Mouse (Mus musculus) adrenal gland, postnatal 25 days (tissue): ENCODE data around the gene Gm20547. TPM values are rescaled to one million over a fixed set of nuclear protein-coding genes. Genes with fewer than 3 reads are reported as not detected.
"Not testable (repeated sequence)": the region's sequence is repeated elsewhere in the genome, so short reads cannot be mapped to it uniquely, and the experiment has no call there.

ENCODE experiments used
- DNase-seq: peaks from one replicate; pipeline ENCODE4 v3.0.0; 2021; ENCODE audit warnings: mixed read lengths
- long read RNA-seq: library from polyadenylated mRNA; stranded (forward); transcript quantifications from one replicate; pipeline ENCODE4 v2.0.0, GENCODE M21; 2021
- total RNA-seq: library from RNA; stranded (reverse); gene quantifications from 2 replicates; pipeline ENCODE4 v1.2.3, GENCODE M21; 2021

Gene Gm20547
- not detected in 2 replicates for total RNA-seq
- long read RNA-seq, partial matches to known transcripts, result 241 of 241 reads
- long read RNA-seq, other reads (novel, unspliced or antisense), result 0 of 241 reads

DNA sequence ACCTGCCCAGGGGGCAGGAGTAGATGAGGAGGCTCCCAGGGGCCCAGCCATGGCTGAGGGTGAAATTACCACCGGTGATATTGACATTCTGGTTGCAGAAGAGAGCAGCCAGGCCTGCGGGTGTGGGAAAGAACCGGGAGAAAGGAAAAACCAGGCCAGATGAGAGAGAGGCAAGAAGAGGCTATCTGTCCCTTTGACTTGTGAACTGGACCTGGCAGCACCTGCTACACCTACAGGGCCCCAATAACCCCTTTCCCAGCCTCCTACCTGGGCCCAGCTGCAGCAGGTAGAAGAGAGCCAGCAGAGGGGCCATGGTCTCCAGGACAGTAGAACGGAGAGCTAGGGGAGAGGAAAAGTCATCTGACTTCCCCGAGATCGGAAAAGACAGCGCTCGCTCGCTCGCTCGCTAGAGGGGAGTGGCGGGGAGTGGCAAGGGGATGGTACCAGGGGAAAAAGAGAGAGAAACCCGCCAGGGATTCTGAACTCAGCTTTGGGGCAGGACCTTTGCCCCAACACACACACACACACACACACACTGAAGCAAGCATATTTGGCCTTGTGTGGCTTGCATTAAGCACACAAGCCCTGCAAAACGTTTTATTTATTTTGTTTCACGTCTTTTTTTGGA, at the start of gene Gm20547:
Gm20547 (minus strand) TSS at position 360 of the 628 bp plus-strand sequence.
- DNase-seq, result no peak

DNA sequence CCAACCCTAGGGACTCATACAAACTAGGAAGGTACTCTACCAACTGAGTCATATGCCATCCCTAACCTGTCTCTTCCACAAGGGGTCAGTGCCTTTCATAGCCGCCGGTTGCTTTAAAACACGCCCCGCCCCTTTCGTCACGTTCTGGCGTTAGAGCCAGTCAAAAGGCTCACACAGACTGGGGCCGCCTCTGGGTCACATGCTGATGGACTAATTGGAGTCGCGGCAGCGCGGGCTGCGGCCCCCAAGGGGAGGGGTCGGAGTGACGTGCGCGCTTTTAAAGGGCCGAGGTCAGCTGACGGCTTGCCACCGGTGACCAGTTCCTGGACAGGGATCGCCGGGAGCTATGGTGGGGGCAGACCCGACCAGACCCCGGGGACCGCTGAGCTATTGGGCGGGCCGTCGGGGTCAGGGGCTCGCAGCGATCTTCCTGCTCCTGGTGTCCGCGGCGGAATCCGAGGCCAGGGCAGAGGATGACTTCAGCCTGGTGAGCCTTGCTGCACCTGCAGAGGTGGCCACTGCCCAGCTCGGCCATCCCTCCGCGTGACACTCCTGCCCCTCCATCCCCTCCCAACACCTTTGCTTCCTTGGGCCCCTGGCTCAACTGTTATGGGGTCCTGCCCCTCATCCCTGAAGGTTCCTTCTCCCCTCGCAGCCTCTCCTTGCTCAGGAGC, 49.4 kb upstream of the Gm20547 start, which contains the start of gene Neu1:
Neu1 (plus strand) TSS at position 193 of the 674 bp plus-strand sequence.
- DNase-seq, result peak; percentile 97

DNA sequence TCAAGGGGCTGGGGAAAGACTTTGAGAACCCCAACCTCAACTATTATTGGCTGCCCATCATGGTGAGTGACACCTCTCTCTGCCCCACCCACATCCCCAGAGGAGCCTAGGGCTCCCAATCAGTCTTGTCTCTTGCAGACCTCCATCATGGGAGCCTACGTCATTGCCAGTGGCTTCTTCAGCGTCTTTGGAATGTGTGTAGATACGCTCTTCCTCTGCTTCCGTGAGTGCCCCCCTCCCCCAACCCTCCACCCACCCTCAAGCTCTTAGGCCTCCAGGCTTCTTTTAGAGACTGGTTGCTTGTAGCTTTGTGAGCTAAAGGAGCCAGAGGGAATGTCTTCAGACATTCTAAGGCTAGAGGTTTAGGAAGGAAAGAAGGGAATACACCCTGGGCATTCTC, 47.0 kb upstream of the Gm20547 start:
- no peak for DNase-seq

DNA sequence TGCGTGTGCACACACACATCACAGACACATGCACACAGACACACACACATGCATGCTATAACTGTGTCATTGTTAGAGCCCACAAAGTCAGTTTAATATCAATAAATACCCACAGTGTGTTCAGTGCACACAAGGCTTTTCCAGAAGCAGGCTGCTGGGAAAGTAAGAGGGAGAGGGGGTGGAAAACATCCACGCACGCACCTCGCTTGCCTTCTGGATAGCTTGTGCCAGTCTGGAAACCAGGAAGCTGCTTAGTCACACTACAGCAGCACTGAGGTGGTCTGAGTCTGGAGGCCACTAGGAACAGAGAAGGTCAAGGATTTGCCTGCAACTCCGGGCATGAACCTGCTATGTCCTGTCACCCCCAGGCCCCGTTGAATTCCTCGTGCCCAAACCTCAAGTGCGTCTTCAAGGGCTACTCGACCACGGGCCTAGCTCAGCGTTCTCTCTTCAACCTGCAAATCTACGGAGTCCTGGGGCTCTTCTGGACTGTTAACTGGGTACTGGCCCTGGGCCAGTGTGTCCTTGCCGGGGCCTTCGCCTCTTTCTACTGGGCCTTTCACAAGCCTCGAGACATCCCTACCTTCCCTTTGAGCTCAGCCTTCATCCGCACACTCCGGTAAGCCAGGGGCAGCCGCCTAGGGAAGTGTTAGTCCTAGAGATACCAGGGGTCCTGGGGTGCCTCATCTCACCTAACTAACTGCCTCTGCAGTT, 45.6 kb upstream of the Gm20547 start:
- DNase-seq, result no peak

DNA sequence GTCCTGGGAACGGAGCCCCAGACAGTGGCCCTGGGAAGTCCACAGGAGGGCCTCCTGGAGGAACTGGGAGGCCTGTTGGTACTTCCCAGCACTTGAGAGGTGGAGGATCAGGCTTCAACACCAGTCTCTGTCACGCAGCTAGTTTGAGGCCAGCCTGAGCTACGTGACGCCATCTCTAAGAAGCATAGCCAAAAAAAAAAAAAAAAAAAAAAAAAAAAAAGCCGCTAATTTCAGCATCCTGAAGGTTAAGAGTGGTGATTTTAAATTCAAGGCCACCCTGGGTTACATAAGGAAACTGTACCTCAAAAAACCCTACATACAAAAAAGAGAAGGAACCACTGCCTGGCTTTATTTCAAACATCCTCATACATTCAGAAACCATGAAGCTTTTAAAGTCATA, 42.4 kb upstream of the Gm20547 start:
- DNase-seq, result no peak

DNA sequence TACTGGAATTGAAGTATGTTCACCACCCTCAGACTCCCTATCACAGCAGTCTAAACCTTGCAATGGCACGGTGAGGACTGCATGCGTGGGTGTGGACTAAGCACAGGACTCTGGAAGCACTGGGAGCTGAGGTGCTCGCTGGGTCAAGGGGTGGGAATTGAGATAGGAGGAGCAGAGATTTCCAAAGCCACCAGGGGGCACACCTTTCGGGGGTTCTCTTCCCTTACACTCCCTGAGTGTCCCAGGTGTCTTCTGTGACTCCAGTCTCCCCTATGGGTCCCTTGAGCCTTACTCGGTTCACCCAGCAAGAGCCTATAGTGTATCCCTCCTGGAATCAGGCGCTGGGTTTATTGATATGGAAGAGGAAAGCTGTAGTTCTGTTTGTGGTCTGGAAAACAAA, 41.1 kb upstream of the Gm20547 start:
- no peak for DNase-seq

DNA sequence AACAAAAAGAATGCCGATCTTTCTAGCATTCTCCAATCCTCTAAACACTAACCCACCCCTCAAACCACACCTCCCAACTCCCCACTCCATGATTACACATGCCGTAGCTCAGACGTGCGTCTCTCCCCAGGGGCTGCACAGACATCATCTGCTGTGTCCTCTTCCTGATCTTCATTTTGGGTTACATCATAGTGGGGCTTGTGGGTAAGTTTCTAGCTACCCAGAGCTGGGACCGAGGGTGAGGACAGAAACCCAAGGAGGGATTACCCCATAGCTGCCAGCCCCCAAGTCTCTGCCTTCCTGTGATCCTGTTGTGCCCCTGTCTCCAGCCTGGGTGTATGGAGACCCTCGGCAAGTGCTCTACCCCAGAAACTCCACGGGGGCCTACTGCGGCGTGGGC, 35.3 kb upstream of the Gm20547 start:
- DNase-seq, result no peak

DNA sequence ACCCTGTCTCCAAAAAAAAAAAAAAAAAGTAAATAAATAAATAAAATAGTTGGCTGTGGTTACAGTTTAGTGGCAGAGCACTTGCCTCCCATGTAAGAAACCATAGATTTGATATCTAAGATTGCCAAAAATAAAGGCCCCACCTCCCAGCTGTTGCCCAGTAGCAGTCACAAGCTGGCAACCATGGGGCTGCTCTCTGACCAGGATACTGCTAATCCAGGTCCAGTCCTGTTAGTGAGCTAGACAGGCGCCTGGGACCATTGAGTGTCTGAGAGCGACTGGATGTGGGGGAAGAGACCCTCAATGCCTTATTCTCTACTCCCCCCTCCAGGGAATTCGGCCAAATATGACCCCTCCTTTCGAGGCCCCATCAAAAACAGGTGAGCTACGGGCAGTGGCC, 34.5 kb upstream of the Gm20547 start:
- no peak for DNase-seq

DNA sequence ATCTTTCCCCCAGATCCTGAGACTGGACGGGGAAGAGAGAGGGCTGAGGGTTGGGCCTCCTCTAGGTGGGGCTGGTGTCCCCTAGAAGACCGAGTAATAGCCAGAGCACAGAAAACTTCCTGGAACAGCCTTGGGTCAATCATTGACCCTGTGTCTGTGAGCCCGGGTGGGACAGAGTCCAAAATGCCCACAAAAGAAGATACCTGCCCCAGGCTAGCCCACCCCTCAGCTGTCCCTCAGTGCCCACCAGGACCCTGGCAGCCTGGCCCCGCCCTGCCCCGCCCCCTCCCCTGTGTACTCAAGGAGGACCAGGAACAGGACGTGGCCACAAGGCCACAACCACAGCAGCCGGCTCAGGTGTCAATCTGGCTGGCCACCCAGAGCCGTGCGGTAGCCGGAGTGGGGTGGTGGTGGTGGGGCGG, 33.6 kb upstream of the Gm20547 start:
- no peak for DNase-seq

DNA sequence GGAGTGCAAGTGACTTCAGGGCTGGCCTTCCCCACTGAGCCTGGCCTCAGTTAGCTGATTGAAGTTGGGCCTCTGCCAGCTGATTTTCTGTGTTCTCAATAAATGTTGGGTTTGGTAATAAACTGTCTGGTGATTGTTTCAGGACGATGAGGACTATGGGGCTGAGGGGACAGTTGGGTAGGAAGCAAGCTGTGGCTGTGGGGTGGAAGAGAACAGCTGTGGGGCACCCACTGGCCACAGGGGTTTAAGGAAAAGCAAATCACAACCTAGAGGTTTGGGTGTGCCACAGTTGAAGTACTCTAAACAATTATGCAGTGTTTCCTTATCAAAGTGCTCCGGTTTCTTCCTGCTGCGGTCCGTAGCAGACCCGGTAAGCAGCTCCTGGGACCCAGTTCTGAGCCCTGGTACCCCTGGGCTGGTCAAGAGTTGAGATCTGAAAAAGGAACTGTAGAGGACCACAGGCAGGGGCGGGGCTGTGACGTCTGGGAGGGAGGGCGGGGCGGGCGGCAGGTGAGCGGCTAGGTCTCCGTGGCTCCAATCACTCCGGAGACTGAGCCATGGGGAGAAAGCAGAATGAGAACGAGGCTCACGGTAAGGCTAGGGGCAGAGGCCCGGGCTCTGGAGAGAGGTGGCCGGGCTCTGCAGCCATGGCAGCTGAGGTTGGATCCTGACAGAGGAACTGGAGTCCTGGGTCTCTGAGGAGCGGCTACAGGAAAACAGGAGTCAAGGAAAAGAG, 32.3 kb upstream of the Gm20547 start, which contains the start of gene Slc44a4:
Slc44a4 (plus strand) TSS at position 537 of the 736 bp plus-strand sequence.
- DNase-seq, result no peak

DNA sequence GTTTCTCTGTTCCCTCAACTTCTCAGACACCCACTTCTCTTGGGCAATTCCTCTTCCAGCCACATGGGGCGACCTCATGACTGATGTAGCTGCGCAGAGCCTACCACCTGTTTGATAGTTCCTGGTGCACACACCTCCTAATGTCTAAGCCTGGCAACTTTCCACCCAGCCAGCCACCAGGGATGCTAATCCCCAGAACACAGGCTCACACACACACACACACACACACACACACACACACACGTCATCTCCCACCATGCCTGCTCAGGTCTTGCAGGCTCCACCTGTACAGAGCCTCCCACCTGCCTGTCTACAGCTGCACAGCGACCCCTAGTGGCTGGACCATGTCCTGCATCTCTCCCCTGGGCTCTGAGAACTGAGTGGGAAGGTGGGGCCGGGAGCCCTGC, 30.1 kb upstream of the Gm20547 start:
- peak; percentile 78 for DNase-seq

DNA sequence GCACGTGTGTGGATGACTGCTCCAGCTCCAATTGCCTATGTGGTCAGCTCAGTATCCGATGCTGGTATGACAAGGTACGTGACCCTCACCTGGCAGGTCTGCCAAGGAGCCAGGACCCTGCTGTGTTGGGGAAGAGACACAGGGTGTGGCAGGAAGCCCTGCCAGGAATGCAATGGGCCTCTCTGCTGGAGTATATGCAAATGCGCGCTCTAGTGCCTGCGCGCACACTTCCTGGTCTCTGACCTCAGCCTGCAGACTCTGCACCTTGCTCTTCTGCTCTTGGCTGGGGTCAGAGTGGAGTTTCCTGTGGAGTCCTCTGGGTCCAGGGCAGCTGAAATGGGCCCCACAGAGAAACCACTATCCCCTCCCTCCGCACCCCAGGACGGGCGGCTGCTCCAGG, 29.1 kb upstream of the Gm20547 start:
- DNase-seq, result no peak

DNA sequence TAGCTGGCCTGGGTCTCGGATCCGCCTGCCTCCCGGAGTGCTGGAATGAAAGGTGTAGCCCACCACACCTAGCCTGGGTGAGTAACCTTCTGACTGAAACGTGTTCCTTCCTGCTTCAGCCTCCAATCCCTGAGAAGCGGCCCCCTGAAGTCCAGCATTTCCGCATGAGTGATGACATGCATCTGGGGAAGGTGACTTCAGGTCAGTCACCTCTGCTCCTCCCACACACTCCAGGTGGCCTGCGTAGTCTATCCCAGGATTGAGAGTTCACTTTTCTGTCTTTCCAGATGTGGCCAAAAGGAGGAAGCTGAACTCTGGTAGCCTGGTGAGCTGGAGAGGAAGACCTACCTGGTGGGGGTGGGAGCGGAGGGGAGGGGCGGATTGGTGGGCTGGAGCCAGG, 21.1 kb upstream of the Gm20547 start:
- DNase-seq, result no peak

DNA sequence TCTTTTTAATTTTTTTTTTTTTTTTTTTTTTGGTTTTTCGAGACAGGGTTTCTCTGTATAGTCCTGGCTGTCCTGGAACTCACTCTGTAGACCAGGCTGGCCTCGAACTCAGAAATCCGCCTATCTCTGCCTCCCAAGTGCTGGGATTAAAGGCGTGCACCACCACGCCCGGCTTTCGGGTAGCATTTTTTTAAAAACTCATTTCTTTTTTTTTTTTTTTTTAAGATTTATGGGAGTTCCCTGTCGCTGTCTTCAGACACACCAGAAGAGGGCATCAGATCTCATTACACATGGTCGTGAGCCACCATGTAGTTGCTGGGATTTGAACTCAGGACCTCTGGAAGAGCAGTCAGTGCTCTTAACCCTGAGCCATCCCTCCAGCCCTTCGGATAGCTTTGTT, 20.1 kb upstream of the Gm20547 start:
- DNase-seq, result not testable (repeated sequence)

DNA sequence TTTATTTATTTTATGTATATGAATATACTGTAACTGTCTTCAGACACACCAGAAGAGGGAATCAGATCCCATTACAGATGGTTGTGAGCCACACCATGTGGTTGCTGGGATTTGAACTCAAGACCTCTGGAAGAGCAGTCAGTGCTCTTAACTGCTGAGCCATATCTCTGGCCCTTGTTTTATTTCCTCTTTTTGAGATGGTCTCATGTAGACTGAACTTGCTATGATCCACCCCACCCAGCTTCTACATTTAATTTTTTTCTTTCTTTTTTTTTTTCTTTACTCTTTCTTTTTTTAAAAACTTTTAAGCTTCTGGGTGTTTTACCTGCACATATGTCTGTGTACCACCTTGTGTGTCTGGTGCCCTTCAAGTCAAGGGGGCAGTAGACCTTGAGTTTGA, 19.0 kb upstream of the Gm20547 start:
- not testable (repeated sequence) for DNase-seq

DNA sequence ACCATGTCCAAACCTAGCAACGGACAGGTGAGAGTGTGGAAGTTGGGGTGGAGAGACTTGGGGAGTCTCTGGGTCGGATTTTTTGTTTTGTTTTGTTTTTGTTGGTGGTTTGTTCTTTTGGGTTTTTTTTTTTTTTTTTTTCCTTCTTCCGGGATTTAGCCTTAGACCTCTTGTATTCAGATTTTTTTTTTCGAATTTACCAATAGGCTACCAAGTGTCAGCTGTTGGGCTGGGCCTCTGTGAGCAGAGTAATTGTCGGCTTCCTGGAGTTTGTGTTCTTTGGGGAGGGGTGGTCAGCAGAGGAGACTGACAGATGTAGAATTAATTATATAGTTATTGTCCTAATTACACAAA, 18.0 kb upstream of the Gm20547 start:
- no peak for DNase-seq

DNA sequence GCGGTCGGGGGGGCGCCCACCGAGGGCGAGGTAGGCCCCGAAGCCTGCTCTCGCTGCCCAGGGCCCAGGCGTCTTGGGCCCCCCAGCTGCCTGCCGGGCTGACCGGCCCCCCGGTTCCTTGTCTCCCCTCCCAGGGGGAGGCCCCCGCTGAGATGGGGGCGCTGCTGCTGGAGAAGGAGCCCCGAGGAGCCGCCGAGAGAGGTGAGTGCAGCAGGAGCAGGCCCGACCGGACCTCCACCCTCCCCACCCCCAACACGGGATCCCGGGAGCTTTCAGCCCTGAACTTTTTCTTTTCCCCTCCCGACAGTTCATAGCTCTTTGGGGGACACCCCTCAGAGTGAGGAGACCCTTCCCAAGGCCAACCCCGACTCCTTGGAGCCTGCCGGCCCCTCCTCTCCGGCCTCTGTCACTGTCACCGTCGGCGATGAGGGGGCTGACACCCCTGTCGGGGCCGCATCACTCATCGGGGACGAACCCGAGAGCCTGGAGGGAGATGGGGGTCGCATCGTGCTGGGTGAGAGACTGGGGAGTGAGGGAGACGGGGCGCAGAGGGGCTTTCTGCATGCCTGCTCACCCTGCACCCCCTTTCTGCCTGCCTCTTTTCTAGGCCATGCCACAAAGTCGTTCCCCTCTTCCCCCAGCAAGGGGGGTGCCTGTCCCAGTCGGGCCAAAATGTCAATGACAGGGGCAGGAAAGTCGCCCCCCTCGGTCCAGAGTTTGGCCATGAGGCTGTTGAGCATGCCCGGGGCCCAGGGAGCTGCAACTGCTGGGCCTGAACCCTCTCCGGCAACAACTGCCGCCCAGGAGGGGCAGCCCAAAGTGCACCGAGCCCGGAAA, 17.4 kb upstream of the Gm20547 start:
- peak; percentile 46 for DNase-seq

DNA sequence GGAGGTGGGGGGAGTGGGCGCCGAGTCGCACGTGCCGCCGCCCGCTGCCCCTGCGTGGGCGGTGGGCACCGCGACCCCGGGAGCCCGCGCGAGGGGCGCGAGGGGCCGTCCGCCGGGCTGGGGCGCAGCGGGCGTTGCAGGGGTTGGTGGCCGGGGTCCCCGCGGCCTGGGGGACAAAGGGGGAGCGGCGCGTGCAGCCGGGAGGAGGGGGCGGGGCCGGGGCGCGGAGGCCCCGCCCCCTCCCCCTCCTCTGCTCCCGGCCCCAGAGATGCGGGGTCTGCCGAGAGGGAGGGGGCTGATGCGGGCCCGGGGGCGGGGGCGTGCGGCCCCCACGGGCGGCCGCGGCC, 16.8 kb upstream of the Gm20547 start:
- peak; percentile 47 for DNase-seq

DNA sequence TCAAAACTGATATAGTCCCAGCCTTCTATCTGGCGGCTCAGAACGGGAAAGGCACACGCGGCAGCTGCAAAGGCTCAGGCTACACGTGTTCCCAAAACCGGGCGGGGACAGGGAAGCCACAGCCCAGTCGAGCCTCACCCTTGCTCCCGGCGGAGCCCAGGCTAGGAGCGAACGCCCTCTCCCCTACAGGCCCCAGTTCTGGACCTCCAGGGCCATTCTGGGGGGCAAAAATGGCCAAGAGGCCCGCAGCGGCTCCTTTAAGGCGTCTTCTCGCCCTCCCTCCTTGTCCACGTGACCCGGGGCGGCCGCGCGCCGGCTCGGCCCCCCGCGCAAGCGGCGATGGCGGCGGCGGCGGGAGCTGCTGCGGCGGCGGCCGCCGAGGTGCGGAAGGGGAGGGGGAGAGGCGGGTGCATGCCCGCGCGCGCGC, 16.3 kb upstream of the Gm20547 start, which contains the start of the genes C2 and Ehmt2:
C2 (minus strand) TSS at position 106 of the 427 bp plus-strand sequence.
Ehmt2 (plus strand) TSS at position 310 of the 427 bp plus-strand sequence.
- peak; percentile 87 for DNase-seq

DNA sequence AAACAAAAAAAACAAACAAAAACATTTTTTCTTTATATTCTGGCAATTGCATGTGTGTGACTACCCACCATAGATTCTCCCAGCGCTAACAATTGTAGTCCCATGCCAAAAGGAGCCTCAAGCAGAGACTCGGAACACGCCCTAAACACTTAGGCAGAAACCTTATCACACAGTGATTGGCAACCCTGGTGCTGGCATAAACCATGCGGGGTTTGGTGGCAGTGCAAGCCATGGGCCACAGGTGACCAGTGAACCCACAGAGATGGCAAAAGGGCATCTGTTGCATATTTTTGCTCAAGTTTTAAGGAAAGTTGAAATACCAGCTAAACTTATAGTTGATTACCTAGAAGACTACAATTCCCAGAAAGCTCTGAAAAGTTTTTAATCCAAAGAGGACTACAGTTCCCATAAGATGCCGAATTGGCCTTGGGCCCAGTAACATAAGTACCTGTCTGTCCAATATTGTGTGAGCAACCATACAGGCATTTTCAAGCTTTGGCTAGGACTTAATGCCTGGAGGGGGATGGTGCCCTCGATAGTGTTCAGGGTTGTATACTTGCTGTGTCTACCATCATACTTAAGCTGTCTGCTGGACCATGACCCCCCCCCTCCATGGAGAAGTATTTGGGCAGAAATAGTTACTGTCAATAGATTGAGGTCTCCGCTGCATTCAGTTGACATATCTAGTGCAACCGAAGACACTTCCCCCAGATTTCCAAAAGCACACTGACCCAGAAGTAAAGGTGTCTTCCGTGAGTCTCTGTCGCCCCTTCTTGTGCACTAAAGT, 15.7 kb upstream of the Gm20547 start:
- no peak for DNase-seq

DNA sequence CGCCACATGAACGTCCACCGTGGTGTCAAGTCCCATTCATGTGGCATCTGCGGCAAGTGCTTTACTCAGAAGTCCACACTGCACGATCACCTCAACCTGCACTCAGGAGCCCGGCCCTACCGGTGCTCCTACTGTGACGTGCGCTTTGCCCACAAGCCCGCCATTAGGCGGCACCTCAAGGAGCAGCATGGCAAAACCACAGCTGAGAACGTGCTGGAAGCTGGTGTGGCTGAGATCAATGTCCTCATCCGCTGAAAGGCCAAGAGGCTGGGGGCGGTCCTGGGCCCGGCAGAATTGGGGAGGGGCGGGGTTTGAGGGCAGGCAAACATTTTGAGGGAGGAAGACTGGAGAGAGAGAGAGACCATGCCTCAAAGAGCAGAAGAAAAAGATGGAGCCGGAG, 14.5 kb upstream of the Gm20547 start:
- no peak for DNase-seq
